Comparison of ENCODE assay signal across 8 mouse cellular contexts in the genomic region with DNA sequence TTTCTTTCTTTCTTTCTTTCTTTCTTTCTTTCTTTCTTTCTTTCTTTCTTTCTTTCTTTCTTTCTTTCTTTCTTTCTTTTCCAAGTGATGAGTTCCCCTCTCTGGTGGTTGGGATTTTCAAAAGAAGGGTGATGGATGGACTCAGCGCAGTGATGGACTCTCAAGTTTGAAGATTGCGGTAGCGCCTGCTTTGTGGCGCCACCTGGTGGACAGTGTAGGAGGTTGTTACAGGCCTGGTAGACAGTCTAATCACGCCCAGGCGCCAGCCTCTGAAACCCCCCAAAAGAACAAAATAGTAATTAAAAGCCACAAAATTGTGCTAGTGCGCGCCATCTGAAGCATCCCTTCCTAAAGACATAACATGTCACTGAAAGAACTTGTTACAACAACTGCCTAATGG. TPM values are rescaled to one million over a fixed set of nuclear protein-coding genes. Genes with fewer than 3 reads are reported as not detected.
DNase-seq lines count a peak whose midpoint lies in the region; ATAC-seq and TF ChIP-seq lines count a peak whose summit lies in the region.

No protein-coding gene starts in this region.

- 9% methylated on average over 8 of the region's 8 CpGs for WGBS in kidney, adult 2 months
- 0% methylated on average over 8 of the region's 8 CpGs for WGBS in kidney, embryonic 14.5 days
- WGBS in limb, embryonic 12.5 days = 1% methylated on average over 8 of the region's 8 CpGs

- peak; percentile 79 for TF ChIP-seq CTCF in kidney, adult 2 months (conservative IDR thresholded peaks at IDR 0.05; ENCODE audit: insufficient read depth, insufficient read length, low read depth, low read length)
- peak; percentile 94 for TF ChIP-seq CTCF in ES-Bruce4 (IDR thresholded peaks at IDR 0.05; ENCODE audit: low read depth, low read length)

- no peak overlapping the region for H3K9ac ChIP-seq in kidney, embryonic 14.5 days (ENCODE audit: low read depth, low read length)
- H3K9ac ChIP-seq in ES-Bruce4 (ENCODE audit: low read depth, poor library complexity, severe bottlenecking) = no peak overlapping the region
- no peak overlapping the region for H3K9ac ChIP-seq in limb, embryonic 12.5 days (replicated peaks)

- no peak overlapping the region for H3K27ac ChIP-seq in kidney, adult 2 months (ENCODE audit: insufficient read depth, low read depth, low read length)
- H3K27ac ChIP-seq in kidney, embryonic 14.5 days (ENCODE audit: low read depth, low read length) = no peak overlapping the region
- H3K27ac ChIP-seq in ES-Bruce4 (ENCODE audit: insufficient read depth, low read length) = no peak overlapping the region
- H3K27ac ChIP-seq in limb, embryonic 12.5 days = no peak overlapping the region

- no peak overlapping the region for H3K4me3 ChIP-seq in kidney, adult 2 months (ENCODE audit: insufficient read depth, low read depth, low read length)
- H3K4me3 ChIP-seq in kidney, embryonic 14.5 days (ENCODE audit: low read length) = no peak overlapping the region
- H3K4me3 ChIP-seq in ES-Bruce4 (ENCODE audit: low read depth, low read length) = no peak overlapping the region
- no peak overlapping the region for H3K4me3 ChIP-seq in limb, embryonic 12.5 days (replicated peaks)

- TF ChIP-seq POLR2A in kidney, adult 2 months (IDR thresholded peaks at IDR 0.05; ENCODE audit: low read depth, low read length) = no peak
- TF ChIP-seq POLR2A in ES-Bruce4 (IDR thresholded peaks at IDR 0.05; ENCODE audit: insufficient read depth, low read length) = no peak

- no peak for ATAC-seq in kidney, embryonic 14.5 days (ENCODE audit: low FRiP score, low TSS enrichment)
- no peak for ATAC-seq in limb, embryonic 12.5 days (ENCODE audit: insufficient number of reproducible peaks, insufficient read depth, low FRiP score, low TSS enrichment, low read depth)
- no peak for ATAC-seq in erythroid progenitor cell, adult 5-6 weeks (replicated peaks; ENCODE audit: low FRiP score, poor library complexity, severe bottlenecking)

- H3K4me1 ChIP-seq in kidney, adult 2 months (ENCODE audit: control insufficient read depth, insufficient read depth, low read length) = 0 out of 2 replicates have a peak, but pooled peaks cover 3% of the 10 kb centered on the region
- H3K4me1 ChIP-seq in kidney, embryonic 14.5 days (ENCODE audit: control insufficient read depth, insufficient read depth, low read length) = peaks cover 13% of the 10 kb centered on the region; the same call in 1 of the 2 replicates
- H3K4me1 ChIP-seq in ES-Bruce4 (ENCODE audit: control insufficient read depth, insufficient read depth, low read length) = no peaks in the 10 kb centered on the region
- peaks cover 45% of the 10 kb centered on the region for H3K4me1 ChIP-seq in limb, embryonic 12.5 days (replicated peaks)

- no peaks in the 10 kb centered on the region for H3K36me3 ChIP-seq in kidney, adult 2 months (ENCODE audit: control insufficient read depth, insufficient read depth, low read length)
- no peaks in the 10 kb centered on the region for H3K36me3 ChIP-seq in kidney, embryonic 14.5 days (ENCODE audit: control insufficient read depth, insufficient read depth, low read length)
- H3K36me3 ChIP-seq in ES-Bruce4 (ENCODE audit: control insufficient read depth, insufficient read depth, low read length, poor library complexity, severe bottlenecking) = no peaks in the 10 kb centered on the region
- no peaks in the 10 kb centered on the region for H3K36me3 ChIP-seq in limb, embryonic 12.5 days

- peak; percentile 74 for DNase-seq in kidney, adult 2 months
- peak; percentile 73 for DNase-seq in brain, adult 2 months (ENCODE audit: low read depth, low spot score)
- DNase-seq in gastrocnemius, postnatal 10 days = peak; percentile 84
- peak; percentile 48 for DNase-seq in retina, adult 2 months (ENCODE audit: low read depth, low spot score)

- H3K27me3 ChIP-seq in kidney, adult 2 months (replicated peaks; ENCODE audit: control insufficient read depth, insufficient read depth, low read length) = peaks cover 25% of the 10 kb centered on the region
- peaks cover 91% of the 10 kb centered on the region for H3K27me3 ChIP-seq in kidney, embryonic 14.5 days (ENCODE audit: control insufficient read depth, insufficient read depth, low read length)
- peaks cover 23% of the 10 kb centered on the region for H3K27me3 ChIP-seq in ES-Bruce4 (ENCODE audit: control insufficient read depth, insufficient read depth, low read length, poor library complexity, severe bottlenecking)
- peaks cover 90% of the 10 kb centered on the region for H3K27me3 ChIP-seq in limb, embryonic 12.5 days

- no peaks in the 10 kb centered on the region for H3K9me3 ChIP-seq in kidney, embryonic 14.5 days (ENCODE audit: control insufficient read depth, low read length)
- H3K9me3 ChIP-seq in ES-Bruce4 (replicated peaks; ENCODE audit: control insufficient read depth, insufficient read depth, low read length, poor library complexity, severe bottlenecking) = no peaks in the 10 kb centered on the region
- no peaks in the 10 kb centered on the region for H3K9me3 ChIP-seq in limb, embryonic 12.5 days

- TF ChIP-seq EP300 in ES-Bruce4 (IDR thresholded peaks at IDR 0.05; ENCODE audit: insufficient read depth, low read depth, low read length) = 0 out of 2 replicates have a peak, but pooled peaks have one; percentile 17

- no peak overlapping the region for H3K4me2 ChIP-seq in kidney, embryonic 14.5 days (replicated peaks; ENCODE audit: low read depth, low read length)
- peak overlapping the region; percentile 13; the same call in 1 of the 2 replicates for H3K4me2 ChIP-seq in limb, embryonic 12.5 days

RNA-seq across cellular contexts. Expression of a gene that starts 1.3 kb away (rescaled TPM):
- polyA plus RNA-seq in kidney, adult 2 months (2012; rRNA removed) = not detected in 2 replicates
- not detected in 2 replicates for polyA plus RNA-seq in kidney, embryonic 14.5 days (2014; fragmentation: Nextera tagmentation; extraction: Ambion mirVana)
- not detected in 2 replicates for polyA plus RNA-seq in ES-Bruce4 (2011; ENCODE audit: insufficient read depth, insufficient read length, low read depth, missing spikeins)
- under 1 TPM in 1 of 2 experiments, not detected in 1; 0.09 TPM for total RNA-seq in gastrocnemius, postnatal 10 days (2021)
- 6.0 and 7.0 TPM in 2 replicates for polyA plus RNA-seq in limb, embryonic 12.5 days (2016; fragmentation: Nextera tagmentation; extraction: Ambion mirVana)
- not detected in 2 replicates for total RNA-seq in erythroid progenitor cell, adult 5-6 weeks (2015; ENCODE audit: low replicate concordance)
- not detected in 2 replicates for total RNA-seq in erythroid progenitor cell, adult 5-6 weeks (2017; ENCODE audit: low replicate concordance)

RNA-seq across cellular contexts. Expression of a gene that starts 19.9 kb away (rescaled TPM):
- 0.16 TPM in 1 of 2 replicates, not detected in the other for polyA plus RNA-seq in kidney, adult 2 months (2012; rRNA removed)
- not detected in 2 replicates for polyA plus RNA-seq in kidney, embryonic 14.5 days (2014; fragmentation: Nextera tagmentation; extraction: Ambion mirVana)
- polyA plus RNA-seq in ES-Bruce4 (2011; ENCODE audit: insufficient read depth, insufficient read length, low read depth, missing spikeins) = not detected in 2 replicates
- total RNA-seq in gastrocnemius, postnatal 10 days (2021) = under 1 TPM; 0.23 to 0.54 TPM
- 5.6 and 6.3 TPM in 2 replicates for polyA plus RNA-seq in limb, embryonic 12.5 days (2016; fragmentation: Nextera tagmentation; extraction: Ambion mirVana)
- 2.2 TPM in 1 of 2 replicates, not detected in the other for total RNA-seq in erythroid progenitor cell, adult 5-6 weeks (2015; ENCODE audit: low replicate concordance)
- total RNA-seq in erythroid progenitor cell, adult 5-6 weeks (2017; ENCODE audit: low replicate concordance) = not detected in 2 replicates
